ENCODE assay signal across 19 mouse cellular contexts in genomic region chr2:11398949-11399348, GRCm38 (mm10).
DNase-seq lines count a peak whose midpoint lies in the region; ATAC-seq lines count a peak whose summit lies in the region.
"Had no signal": no experiment of that assay in that cellular context is flagged by ENCODE, and none has a peak within 500 bp of the region (broad histone marks: within the 10 kb centered on the region; RNA-seq: fewer than 3 reads in every experiment).

No protein-coding gene starts in this region.

- WGBS in lung, embryonic 15.5 days, result 46% methylated on average over 6 of the region's 6 CpGs
- 53% methylated on average over 6 of the region's 6 CpGs for WGBS in intestine, embryonic 15.5 days
- 49% methylated on average over 6 of the region's 6 CpGs for WGBS in intestine, embryonic 16.5 days
- WGBS in stomach, embryonic 15.5 days, result 57% methylated on average over 6 of the region's 6 CpGs

- no peak for ATAC-seq in lung, embryonic 15.5 days (ENCODE audit: borderline replicate concordance, extremely low read depth, low FRiP score, low TSS enrichment)
- ATAC-seq in intestine, embryonic 15.5 days, result peak; percentile 65
- peak; percentile 75 for ATAC-seq in intestine, embryonic 16.5 days
- no peak for ATAC-seq in stomach, embryonic 15.5 days (ENCODE audit: insufficient read depth, low FRiP score, low read depth)
- ATAC-seq: forebrain, embryonic 16.5 days had no signal

- 0 out of 2 replicates have a peak, but pooled peaks cover 6% of the 10 kb centered on the region for H3K4me1 ChIP-seq in lung, embryonic 15.5 days
- H3K4me1 ChIP-seq in intestine, embryonic 15.5 days (replicated peaks), result 0 out of 2 replicates have a peak, but pooled peaks cover 7% of the 10 kb centered on the region
- peaks cover 8% of the 10 kb centered on the region for H3K4me1 ChIP-seq in intestine, embryonic 16.5 days (ENCODE audit: control insufficient read depth, insufficient read depth, low read length)
- H3K4me1 ChIP-seq in stomach, embryonic 15.5 days, result no peaks in the 10 kb centered on the region
- H3K4me1 ChIP-seq: embryonic facial prominence, embryonic 12.5 days; forebrain, embryonic 12.5 days; hindbrain, embryonic 13.5 days had no signal

- H3K4me3 ChIP-seq in lung, embryonic 15.5 days, result no peak overlapping the region
- no peak overlapping the region for H3K4me3 ChIP-seq in intestine, embryonic 15.5 days (replicated peaks)
- no peak overlapping the region for H3K4me3 ChIP-seq in intestine, embryonic 16.5 days (ENCODE audit: low read length)
- H3K4me3 ChIP-seq in stomach, embryonic 15.5 days (replicated peaks), result no peak overlapping the region
- H3K4me3 ChIP-seq: embryonic facial prominence, embryonic 12.5 days; forebrain, embryonic 12.5 days; hindbrain, embryonic 13.5 days had no signal

- no peaks in the 10 kb centered on the region for H3K27me3 ChIP-seq in lung, embryonic 15.5 days
- H3K27me3 ChIP-seq in intestine, embryonic 15.5 days (replicated peaks), result no peaks in the 10 kb centered on the region
- no peaks in the 10 kb centered on the region for H3K27me3 ChIP-seq in intestine, embryonic 16.5 days (replicated peaks; ENCODE audit: control insufficient read depth, insufficient read depth, low read length)
- H3K27me3 ChIP-seq in stomach, embryonic 15.5 days (replicated peaks), result no peaks in the 10 kb centered on the region
- H3K27me3 ChIP-seq: embryonic facial prominence, embryonic 12.5 days; hindbrain, embryonic 13.5 days had no signal

- no peaks in the 10 kb centered on the region for H3K9me3 ChIP-seq in lung, embryonic 15.5 days
- H3K9me3 ChIP-seq in intestine, embryonic 15.5 days, result no peaks in the 10 kb centered on the region
- no peaks in the 10 kb centered on the region; the same call in 1 of the 2 replicates for H3K9me3 ChIP-seq in intestine, embryonic 16.5 days (ENCODE audit: control insufficient read depth, low read length)
- no peaks in the 10 kb centered on the region for H3K9me3 ChIP-seq in stomach, embryonic 15.5 days
- H3K9me3 ChIP-seq: embryonic facial prominence, embryonic 12.5 days; forebrain, embryonic 12.5 days; hindbrain, embryonic 13.5 days had no signal

- H3K27ac ChIP-seq in lung, embryonic 15.5 days, result peak overlapping the region; percentile 78
- H3K27ac ChIP-seq in intestine, embryonic 15.5 days, result peak overlapping the region; percentile 44; the same call in 1 of the 2 replicates
- peak overlapping the region; percentile 25 for H3K27ac ChIP-seq in intestine, embryonic 16.5 days (ENCODE audit: low read length)
- H3K27ac ChIP-seq in stomach, embryonic 15.5 days, result peak overlapping the region; percentile 7; the same call in 1 of the 2 replicates
- H3K27ac ChIP-seq: embryonic facial prominence, embryonic 12.5 days; forebrain, embryonic 12.5 days; hindbrain, embryonic 13.5 days had no signal

- no peak overlapping the region for H3K4me2 ChIP-seq in lung, embryonic 15.5 days
- no peak overlapping the region for H3K4me2 ChIP-seq in intestine, embryonic 15.5 days (replicated peaks)
- H3K4me2 ChIP-seq in intestine, embryonic 16.5 days (ENCODE audit: low read depth, low read length), result no peak overlapping the region
- H3K4me2 ChIP-seq in stomach, embryonic 15.5 days, result no peak overlapping the region
- H3K4me2 ChIP-seq: embryonic facial prominence, embryonic 12.5 days; forebrain, embryonic 12.5 days; hindbrain, embryonic 13.5 days had no signal

- no peak for DNase-seq in lung, adult 18-20 months
- DNase-seq in cerebellum, adult 9-11 months, result no peak
- DNase-seq in layer of hippocampus, adult 18-20 months (ENCODE audit: low spot score in 2 of 2), result no peak
- DNase-seq in adrenal gland, adult (ENCODE audit: inconsistent age in 2 of 2, low spot score in 1 of 2), result no peak
- DNase-seq: adrenal gland, adult 8-10 months; adrenal gland, postnatal 36 days; cerebellum, adult 2 months; cerebellum, postnatal 14 days; embryo, embryonic 11 days; gastrocnemius, postnatal 10 days; heart, postnatal 10 days had no signal

- no peak overlapping the region for H3K9ac ChIP-seq in lung, embryonic 15.5 days
- H3K9ac ChIP-seq in intestine, embryonic 15.5 days, result no peak overlapping the region
- no peak overlapping the region for H3K9ac ChIP-seq in intestine, embryonic 16.5 days (ENCODE audit: low read depth, low read length)
- no peak overlapping the region for H3K9ac ChIP-seq in stomach, embryonic 15.5 days
- H3K9ac ChIP-seq: embryonic facial prominence, embryonic 12.5 days; forebrain, embryonic 12.5 days; hindbrain, embryonic 13.5 days had no signal

- H3K36me3 ChIP-seq in lung, embryonic 15.5 days, result no peaks in the 10 kb centered on the region
- H3K36me3 ChIP-seq in intestine, embryonic 15.5 days, result no peaks in the 10 kb centered on the region
- no peaks in the 10 kb centered on the region for H3K36me3 ChIP-seq in intestine, embryonic 16.5 days (ENCODE audit: control insufficient read depth, insufficient read depth, low read length)
- no peaks in the 10 kb centered on the region for H3K36me3 ChIP-seq in stomach, embryonic 15.5 days
- H3K36me3 ChIP-seq: embryonic facial prominence, embryonic 12.5 days; forebrain, embryonic 12.5 days; hindbrain, embryonic 13.5 days had no signal

Comparison
In these comparisons a context has a peak if more than half of its experiments do, and no peak if none do; other contexts are left out.
1. ATAC-seq: peak in intestine, embryonic 15.5 days (single experiment) and intestine, embryonic 16.5 days (single experiment); none in lung, embryonic 15.5 days (single experiment) and stomach, embryonic 15.5 days (single experiment).
2. H3K27ac ChIP-seq: peak in every context shown above with its lines; median percentile 78 in lung, embryonic 15.5 days; 44 in intestine, embryonic 15.5 days; 25 in intestine, embryonic 16.5 days; 7 in stomach, embryonic 15.5 days.